Mouse (Mus musculus) liver, embryonic 14 days (tissue): ENCODE results near the gene Tnnt1. TPM values are rescaled to one million over a fixed set of nuclear protein-coding genes. Genes with fewer than 3 reads are reported as not detected.

ENCODE experiments used
- polyA plus RNA-seq: library from polyadenylated mRNA; depleted of rRNA; stranded (reverse); fragments of >200 nt; gene quantifications from 2 replicates; pipeline ENCODE4 v1.2.3, GENCODE M21; 2012; rRNA removed

The Tnnt1 gene
- polyA plus RNA-seq, result 4.0 and 12.5 TPM in 2 replicates

GRCm38 (mm10) chr7:4516332-4517050 is at the start of gene Tnnt1:
Gene Tnnt1, minus strand, starts transcription at chr7:4516382.

DNA sequence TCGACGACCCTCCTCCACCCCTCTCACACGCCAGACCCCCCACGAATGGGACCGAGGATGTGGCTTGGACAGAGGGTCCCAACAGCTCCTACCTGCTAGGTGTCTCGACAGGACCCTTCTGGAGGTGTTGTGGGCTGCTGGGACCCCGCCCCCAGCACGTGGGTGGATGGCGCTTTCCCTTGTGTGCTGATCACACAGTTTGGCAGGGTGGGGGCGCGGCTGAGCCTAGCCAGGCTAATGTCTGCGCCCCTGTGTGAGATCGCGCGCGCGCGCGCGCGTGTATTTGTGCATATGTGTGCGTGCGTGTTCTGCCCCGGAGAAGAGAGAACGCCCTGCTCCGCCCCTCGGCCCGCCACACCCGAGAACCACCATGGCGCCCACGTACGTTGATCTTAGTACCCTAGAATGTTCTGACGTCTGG is 31.0 kb upstream of the Tnnt1 start, which contains the start of gene Syt5:
Gene Syt5 (minus strand): TSS at position 321 of the 421 bp plus-strand sequence.

GRCm38 (mm10) chr7:4532005-4532729 is 16.0 kb upstream of the Tnnt1 start, which contains the start of gene Dnaaf3:
Gene Dnaaf3, minus strand, starts transcription at chr7:4532453.

GRCm38 (mm10) chr7:4524212-4524922 is 8.2 kb upstream of the Tnnt1 start, which contains the start of gene Tnni3:
Gene Tnni3, minus strand, starts transcription at chr7:4524229.

GRCm38 (mm10) chr7:4501558-4502397 is 14.4 kb downstream of the Tnnt1 start, which contains the start of gene Ppp1r12c:
Gene Ppp1r12c, minus strand, starts transcription at chr7:4501680.

DNA sequence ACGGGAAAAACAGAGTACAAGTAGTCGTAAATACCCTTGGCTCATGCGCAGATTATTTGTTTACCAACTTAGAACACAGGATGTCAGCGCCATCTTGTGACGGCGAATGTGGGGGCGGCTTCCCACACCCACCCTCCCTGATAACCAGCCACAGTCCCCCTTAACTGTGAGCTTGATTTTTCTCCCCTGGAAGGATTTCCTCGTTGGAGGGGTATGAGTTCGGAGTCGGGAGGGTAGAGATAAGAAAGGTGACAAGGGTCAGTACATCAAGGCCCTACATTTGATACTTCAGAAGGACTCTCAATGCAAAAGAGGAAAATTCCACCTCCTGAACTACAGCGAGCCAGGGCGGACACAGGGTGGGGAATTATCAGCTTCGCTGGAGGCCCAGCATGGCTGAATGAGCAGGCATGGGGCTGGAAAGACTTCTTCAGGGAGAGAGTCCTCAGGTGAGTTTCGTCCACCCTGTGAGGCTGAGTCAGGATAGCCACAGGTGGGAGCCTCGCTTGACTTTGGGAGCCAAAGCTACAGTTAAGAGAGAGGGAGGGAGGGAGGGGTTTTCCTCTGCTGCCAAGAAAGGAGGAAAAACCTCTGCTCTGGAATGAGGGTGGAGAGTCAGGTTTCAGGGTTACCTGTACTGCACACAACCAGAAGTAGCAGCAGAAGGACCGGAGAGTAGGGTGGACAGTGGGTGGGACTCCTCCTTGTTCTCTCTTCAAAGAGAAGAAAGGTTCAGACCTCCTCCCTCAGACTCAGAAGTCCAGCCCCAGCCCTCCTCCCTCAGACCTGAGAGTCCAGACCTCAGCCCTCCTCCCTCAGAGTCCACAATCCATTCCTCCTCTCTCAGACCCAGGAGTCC is 55.4 kb downstream of the Tnnt1 start, which contains the start of gene Eps8l1:
Gene Eps8l1 (plus strand): TSS at position 99 of the 859 bp plus-strand sequence.

Other genes with a start within 250 kb of the Tnnt1 start
- gene Ncr1, start 178.7 kb downstream of the Tnnt1 start, polyA plus RNA-seq, result 0.01 TPM in 1 of 2 replicates, not detected in the other
- gene Gp6, start 118.6 kb downstream of the Tnnt1 start, polyA plus RNA-seq, result 1.2 and 1.8 TPM in 2 replicates
- gene Rdh13, start 70.7 kb downstream of the Tnnt1 start, polyA plus RNA-seq, result 3.2 and 4.1 TPM in 2 replicates
- 0.50 and 1.1 TPM in 2 replicates for gene Eps8l1, start 55.7 kb downstream of the Tnnt1 start, polyA plus RNA-seq
- gene Ppp1r12c, start 14.7 kb downstream of the Tnnt1 start, polyA plus RNA-seq, result 20.8 and 26.5 TPM in 2 replicates
- gene Tnni3, start 7.8 kb upstream of the Tnnt1 start, polyA plus RNA-seq, result 0.36 and 0.44 TPM in 2 replicates
- gene Dnaaf3, start 16.1 kb upstream of the Tnnt1 start, polyA plus RNA-seq, result 0.26 and 0.35 TPM in 2 replicates
- 0.07 and 0.17 TPM in 2 replicates for gene Syt5, start 31.2 kb upstream of the Tnnt1 start, polyA plus RNA-seq
- 0.01 TPM in 1 of 2 replicates, not detected in the other for gene Ptprh, start 87.7 kb upstream of the Tnnt1 start, polyA plus RNA-seq
- gene Tmem86b, start 115.0 kb upstream of the Tnnt1 start, polyA plus RNA-seq, result 28.2 and 34.6 TPM in 2 replicates
- gene Ppp6r1, start 142.6 kb upstream of the Tnnt1 start, polyA plus RNA-seq, result 27.4 and 32.4 TPM in 2 replicates
- 27.9 and 31.5 TPM in 2 replicates for gene Hspbp1, start 168.7 kb upstream of the Tnnt1 start, polyA plus RNA-seq
- 0.37 and 0.41 TPM in 2 replicates for gene Brsk1, start 174.2 kb upstream of the Tnnt1 start, polyA plus RNA-seq
- 0.30 and 0.32 TPM in 2 replicates for gene Tmem150b, start 208.9 kb upstream of the Tnnt1 start, polyA plus RNA-seq
- 68.0 and 81.2 TPM in 2 replicates for gene Kmt5c, start 223.7 kb upstream of the Tnnt1 start, polyA plus RNA-seq
- gene Cox6b2, start 236.7 kb upstream of the Tnnt1 start, polyA plus RNA-seq, result 104 and 108 TPM in 2 replicates